Mouse (Mus musculus): ENCODE measurements around the gene Fnbp1l. TPM values are rescaled to one million over a fixed set of nuclear protein-coding genes. Genes with fewer than 3 reads are reported as not detected.

Fnbp1l gene
- 3.5 and 4.1 TPM in 2 replicates for polyA plus RNA-seq (2012; rRNA removed; ENCODE audit: low replicate concordance)

DNA sequence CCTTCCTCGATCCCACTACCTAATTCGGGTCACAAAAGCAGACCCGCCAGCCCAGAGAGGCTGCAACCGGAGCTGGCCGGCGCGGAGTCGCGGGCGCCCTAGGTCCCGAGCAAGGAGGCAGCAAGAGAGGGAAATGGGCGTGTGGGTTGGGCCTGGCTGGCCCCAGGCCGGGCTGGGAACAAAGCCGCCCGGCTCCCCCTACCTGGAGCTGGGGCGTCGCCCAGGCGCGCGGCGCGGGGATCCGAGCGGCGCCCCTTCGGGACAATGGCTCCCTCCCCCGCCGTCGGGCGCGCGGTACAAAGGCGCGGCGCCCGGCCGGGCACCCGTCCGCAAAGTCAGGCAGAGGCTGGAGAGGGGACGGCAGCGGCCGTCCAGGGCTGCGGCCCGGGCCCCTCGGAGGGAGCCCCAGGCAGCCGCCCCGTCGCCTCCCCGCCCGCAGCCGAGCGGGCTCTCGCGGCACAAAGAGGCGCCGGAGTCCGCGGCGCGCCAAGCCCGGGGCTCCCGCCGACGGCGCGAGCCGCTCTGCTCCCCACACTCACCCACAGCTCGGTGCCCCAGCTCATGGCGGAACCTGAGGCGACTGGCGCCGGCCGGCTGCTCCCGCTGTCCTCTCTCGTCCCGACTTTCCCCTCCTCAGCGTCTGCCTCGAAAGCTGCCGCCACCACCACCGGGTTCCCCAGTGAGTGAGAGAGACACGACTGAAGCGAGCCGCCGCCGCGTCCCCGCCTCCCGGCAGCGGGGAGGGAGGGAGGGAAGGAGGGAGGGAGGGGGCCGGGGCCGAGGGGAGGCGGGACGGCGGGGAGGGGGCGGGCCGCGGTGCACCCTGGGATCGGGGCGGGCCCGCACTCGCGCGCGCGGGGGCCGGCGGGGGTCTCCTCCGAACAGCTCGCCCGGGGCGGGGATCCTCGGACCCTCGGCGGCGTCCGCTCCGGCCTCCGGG, at the start of gene Fnbp1l:
Fnbp1l (minus strand) TSS at position 725 of the 940 bp plus-strand sequence.

Other genes with a start within 250 kb of the Fnbp1l start
- 4.8 and 6.6 TPM in 2 replicates for gene Pde5a, start 109.2 kb upstream of the Fnbp1l start, polyA plus RNA-seq (2012; rRNA removed; ENCODE audit: low replicate concordance)

All from duodenum, adult 2 months (tissue).